Mouse (Mus musculus): ENCODE measurements at regions not wholly inside any gene's neighbourhood (a gene's known extent, or its start where the extent isn't known, plus 50 kb on each side); places are given as distances from the start of the nearest gene placed in this dataset.

DNA sequence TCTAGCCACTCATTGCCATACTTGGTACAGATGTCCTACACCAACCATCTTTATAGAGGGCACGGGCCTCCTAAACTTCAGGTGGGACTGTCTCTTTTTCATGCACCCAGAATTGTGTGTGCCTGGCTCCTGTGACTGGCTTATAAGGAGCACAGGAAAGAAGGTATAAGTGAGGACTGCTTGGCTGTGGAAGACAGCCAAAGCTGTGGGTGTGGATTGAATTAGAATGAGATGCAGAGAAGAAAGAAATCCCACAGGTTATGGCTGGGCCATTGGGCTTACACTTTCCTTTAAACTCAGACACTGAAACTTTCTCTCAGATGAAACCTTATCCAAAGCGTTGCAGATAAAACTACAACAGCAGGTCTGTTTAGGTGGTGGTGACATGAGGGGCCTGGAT is 239.5 kb upstream of the Fam160b2 start:
- TF ChIP-seq ZNF384 (IDR thresholded peaks at IDR 0.05; ENCODE audit: low read depth, low read length) (no peak), CHD2 (IDR thresholded peaks at IDR 0.05; ENCODE audit: low read depth, low read length) (no peak), HCFC1 (IDR thresholded peaks at IDR 0.05; ENCODE audit: borderline replicate concordance, insufficient read depth, low read length) (no peak), MAFK (IDR thresholded peaks at IDR 0.05; ENCODE audit: insufficient read depth, low read depth, low read length) (no peak)

All from ES-E14 (cell line).